Mouse (Mus musculus) bone marrow, adult 2 months (tissue): ENCODE results near the gene Cd244a.

Experiments used
- CTCF ChIP-seq: fragments of 200-500 bp; IDR thresholded peaks from 2 replicates; pipeline ENCODE4 v1.5.1; 2011; ENCODE audit warnings: low read length, control low read depth; ENCODE audit not compliant: control insufficient read depth, insufficient read depth
- POLR2A ChIP-seq: fragments of 200-500 bp; IDR thresholded peaks from 2 replicates; pipeline ENCODE4 v1.6.1; 2011; ENCODE audit warnings: low read depth, mild to moderate bottlenecking, control low read depth, low read length, borderline replicate concordance; ENCODE audit not compliant: control insufficient read depth

DNA sequence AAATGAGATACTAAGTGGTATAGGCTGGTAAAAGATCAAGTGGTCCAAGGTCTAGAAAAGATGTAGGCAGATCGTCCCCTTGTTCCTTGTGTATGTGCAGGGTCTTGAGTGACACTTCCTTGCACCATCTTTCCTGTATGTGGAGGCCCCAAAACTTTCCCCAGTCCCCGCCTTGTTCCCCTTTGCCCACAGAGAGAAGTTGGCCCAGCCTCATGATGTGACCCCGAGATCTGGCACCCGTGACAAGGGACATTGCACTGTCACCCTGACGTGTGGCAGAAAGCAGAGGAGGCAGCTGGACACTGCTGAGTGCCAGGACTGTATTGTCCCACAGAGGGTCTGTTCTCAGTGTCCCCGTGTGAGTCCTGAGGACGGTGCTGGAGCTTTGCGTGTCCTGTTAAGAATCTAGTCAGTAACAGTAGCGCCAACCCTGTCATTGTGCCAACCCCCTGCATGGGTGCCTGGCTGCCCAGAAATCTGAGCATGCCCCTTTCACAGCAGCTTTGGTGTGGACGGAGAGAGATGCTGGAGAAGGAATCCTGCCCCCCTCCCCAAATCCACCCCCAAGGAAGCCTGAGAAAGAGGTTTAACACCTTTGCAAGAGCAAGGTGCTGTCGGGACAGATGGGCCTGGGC is 58.0 kb downstream of the Cd244a start:
- TF ChIP-seq CTCF (no peak), POLR2A (no peak)
